8 mouse cellular contexts compared by ENCODE assay signal in genomic region chr9:49493979-49494649, GRCm38 (mm10). TPM values are rescaled to one million over a fixed set of nuclear protein-coding genes. Genes with fewer than 3 reads are reported as not detected.
DNase-seq lines count a peak whose midpoint lies in the region; ATAC-seq and TF ChIP-seq lines count a peak whose summit lies in the region.

No protein-coding gene starts in this region.

- H3K9ac ChIP-seq in forebrain, embryonic 14.5 days (ENCODE audit: low read length), result no peak overlapping the region

- no peaks in the 10 kb centered on the region for H3K4me1 ChIP-seq in forebrain, embryonic 14.5 days (ENCODE audit: control insufficient read depth, insufficient read depth, low read length)

- in situ Hi-C loops in Patski (cut with MboI; ENCODE audit: low pct_unique_long_range_greater_than_20kb), result loop anchor here (5.0 to 10.0 kb wide), 3 partner anchors 681 to 1033 kb away; partner anchors contain the start of gene Pts

- CTCF ChIA-PET in Patski (lab: Charles Lee), result interaction anchor here (0.6 to 1.9 kb wide), 8 partner anchors 18 to 1034 kb away, joined by 3 to 7 read pairs (median 4); partner anchors contain the start of gene Pts

- H3K27me3 ChIP-seq in Patski, result no peaks in the 10 kb centered on the region
- H3K27me3 ChIP-seq in forebrain, embryonic 14.5 days (replicated peaks; ENCODE audit: control insufficient read depth, insufficient read depth, low read length), result 0 out of 2 replicates have a peak, but pooled peaks cover 3% of the 10 kb centered on the region

- no peaks in the 10 kb centered on the region for H3K9me3 ChIP-seq in forebrain, embryonic 14.5 days (replicated peaks; ENCODE audit: control insufficient read depth, low read length)

- WGBS in forebrain, embryonic 14.5 days, result 3% methylated on average over 4 of the region's 4 CpGs

- no peaks in the 10 kb centered on the region for H3K36me3 ChIP-seq in forebrain, embryonic 14.5 days (ENCODE audit: control insufficient read depth, insufficient read depth, low read length)

- no peak overlapping the region for H3K27ac ChIP-seq in forebrain, embryonic 14.5 days (ENCODE audit: low read depth, low read length)

- no peak overlapping the region for H3K4me2 ChIP-seq in forebrain, embryonic 14.5 days (ENCODE audit: low read length)

- peak; percentile 26 for ATAC-seq in Patski
- ATAC-seq in forebrain, embryonic 14.5 days, result peak; percentile 75
- peak; percentile 71 to 78 for ATAC-seq in hematopoietic stem cell, adult 5-6 weeks (replicated peaks in 1 of 2; ENCODE audit: insufficient read depth in 1 of 2, low FRiP score in 2 of 2, low TSS enrichment in 1 of 2, low read depth in 1 of 2, poor library complexity in 2 of 2, severe bottlenecking in 2 of 2)

- TF ChIP-seq CTCF in Patski (IDR thresholded peaks at IDR 0.05), result peak; percentile 94

- POLR2A ChIA-PET in Patski (lab: Charles Lee), result interaction anchor here (1.1 kb wide), 1 partner anchor 10 kb away, joined by 4 read pairs; no protein-coding TSS in a partner anchor

- no peak for DNase-seq in Patski (ENCODE audit: low read depth, low spot score)
- peak; percentile 50 for DNase-seq in cerebellum, adult 11 months
- DNase-seq in forebrain, embryonic 14.5 days (ENCODE audit: low spot score), result peak; percentile 92
- DNase-seq in layer of hippocampus, adult 11-12 months (ENCODE audit: low spot score), result peak; percentile 75
- peak; percentile 76 for DNase-seq in lung, postnatal 10 days
- peak; percentile 60 for DNase-seq in retina, adult 2 months (ENCODE audit: low read depth, low spot score)
- DNase-seq in spleen, postnatal 14 days (ENCODE audit: low spot score in 2 of 2), result no peak

- H3K4me3 ChIP-seq in forebrain, embryonic 14.5 days (ENCODE audit: low read depth, low read length), result no peak overlapping the region

RNA-seq across cellular contexts. Expression of gene Ttc12, which starts 8.1 kb away (rescaled TPM):
- polyA plus RNA-seq in Patski (2021), result 6.8 TPM
- polyA plus RNA-seq in forebrain, embryonic 14.5 days (2014; fragmentation: Nextera tagmentation; extraction: Ambion mirVana), result 0.98 and 1.0 TPM in 2 replicates
- total RNA-seq in hematopoietic stem cell, adult 5-6 weeks (2017), result 2.8 and 4.1 TPM in 2 replicates

Comparison
In these comparisons a context has a peak if more than half of its experiments do, and no peak if none do; other contexts are left out.
1. DNase-seq: peak in cerebellum, adult 11 months (single experiment), forebrain, embryonic 14.5 days (single experiment), layer of hippocampus, adult 11-12 months (single experiment), lung, postnatal 10 days (single experiment) and retina, adult 2 months (single experiment); none in Patski (single experiment) and spleen, postnatal 14 days (0 of 2).
2. Peak in every context shown above with its lines, with median percentiles within 50 percentile points of each other: ATAC-seq.